Mouse (Mus musculus): ENCODE measurements at regions not wholly inside any gene's neighbourhood (a gene's known extent, or its start where the extent isn't known, plus 50 kb on each side); places are given as distances from the start of the nearest gene placed in this dataset.

- no peak overlapping the region for H3K9ac ChIP-seq (ENCODE audit: low read depth, low read length)
- WGBS: 76% methylated on average over 8 of the region's 8 CpGs
- TF ChIP-seq CTCF (IDR thresholded peaks at IDR 0.05; ENCODE audit: low read depth): no peak
- H3K4me2 ChIP-seq (replicated peaks; ENCODE audit: low read depth): no peak overlapping the region
- H3K4me1 ChIP-seq (replicated peaks; ENCODE audit: control insufficient read depth, insufficient read depth, low read length): no peaks in the 10 kb centered on the region
- no peaks in the 10 kb centered on the region for H3K27me3 ChIP-seq (replicated peaks; ENCODE audit: control insufficient read depth, insufficient read depth, low read length)
- no peaks in the 10 kb centered on the region for H3K36me3 ChIP-seq (ENCODE audit: control insufficient read depth, insufficient read depth)
- no peak overlapping the region for H3K4me3 ChIP-seq (ENCODE audit: low read depth, low read length)
- H3K9me3 ChIP-seq (ENCODE audit: control insufficient read depth): no peaks in the 10 kb centered on the region
- no peak overlapping the region for H3K27ac ChIP-seq (ENCODE audit: low read depth, low read length)
- no peak for ATAC-seq
These were observed 564.3 kb upstream of the BB014433 start for GRCm38 (mm10) chr8:15610217-15610616.

GRCm38 (mm10) chr8:15607598-15608215, 561.8 kb upstream of the BB014433 start:
- WGBS: 30% methylated on average over 7 of the region's 7 CpGs
- Histone ChIP-seq H3K9me3 (ENCODE audit: control insufficient read depth) (no peaks in the 10 kb centered on the region), H3K4me2 (replicated peaks; ENCODE audit: low read depth) (no peak overlapping the region), H3K4me1 (replicated peaks; ENCODE audit: control insufficient read depth, insufficient read depth, low read length) (no peaks in the 10 kb centered on the region), H3K9ac (ENCODE audit: low read depth, low read length) (no peak overlapping the region), H3K36me3 (ENCODE audit: control insufficient read depth, insufficient read depth) (no peaks in the 10 kb centered on the region), H3K27ac (ENCODE audit: low read depth, low read length) (no peak overlapping the region), H3K4me3 (ENCODE audit: low read depth, low read length) (no peak overlapping the region), H3K27me3 (replicated peaks; ENCODE audit: control insufficient read depth, insufficient read depth, low read length) (no peaks in the 10 kb centered on the region)
- no peak for TF ChIP-seq CTCF (IDR thresholded peaks at IDR 0.05; ENCODE audit: low read depth)
- no peak for ATAC-seq

GRCm38 (mm10) chr8:15601531-15601930, 555.7 kb upstream of the BB014433 start:
- H3K4me2 ChIP-seq (replicated peaks; ENCODE audit: low read depth): no peak overlapping the region
- no peak for ATAC-seq
- no peaks in the 10 kb centered on the region for H3K4me1 ChIP-seq (replicated peaks; ENCODE audit: control insufficient read depth, insufficient read depth, low read length)
- H3K27me3 ChIP-seq (replicated peaks; ENCODE audit: control insufficient read depth, insufficient read depth, low read length): no peaks in the 10 kb centered on the region
- no peaks in the 10 kb centered on the region for H3K9me3 ChIP-seq (ENCODE audit: control insufficient read depth)
- no peak overlapping the region for H3K4me3 ChIP-seq (ENCODE audit: low read depth, low read length)
- H3K9ac ChIP-seq (ENCODE audit: low read depth, low read length): no peak overlapping the region
- H3K27ac ChIP-seq (ENCODE audit: low read depth, low read length): no peak overlapping the region
- TF ChIP-seq CTCF (IDR thresholded peaks at IDR 0.05; ENCODE audit: low read depth): no peak
- WGBS: 77% methylated on average over 4 of the region's 4 CpGs
- H3K36me3 ChIP-seq (ENCODE audit: control insufficient read depth, insufficient read depth): no peaks in the 10 kb centered on the region

GRCm38 (mm10) chr8:15593106-15593505, 547.2 kb upstream of the BB014433 start:
- H3K27me3 ChIP-seq (replicated peaks; ENCODE audit: control insufficient read depth, insufficient read depth, low read length): no peaks in the 10 kb centered on the region
- H3K4me1 ChIP-seq (replicated peaks; ENCODE audit: control insufficient read depth, insufficient read depth, low read length): no peaks in the 10 kb centered on the region
- WGBS: 88% methylated on average over 6 of the region's 6 CpGs
- H3K4me2 ChIP-seq (replicated peaks; ENCODE audit: low read depth): no peak overlapping the region
- H3K9me3 ChIP-seq (ENCODE audit: control insufficient read depth): no peaks in the 10 kb centered on the region
- ATAC-seq: no peak
- no peak for TF ChIP-seq CTCF (IDR thresholded peaks at IDR 0.05; ENCODE audit: low read depth)
- no peak overlapping the region for H3K9ac ChIP-seq (ENCODE audit: low read depth, low read length)
- no peak overlapping the region for H3K27ac ChIP-seq (ENCODE audit: low read depth, low read length)
- H3K4me3 ChIP-seq (ENCODE audit: low read depth, low read length): no peak overlapping the region
- no peaks in the 10 kb centered on the region for H3K36me3 ChIP-seq (ENCODE audit: control insufficient read depth, insufficient read depth)

- Histone ChIP-seq H3K4me1 (replicated peaks; ENCODE audit: control insufficient read depth, insufficient read depth, low read length) (no peaks in the 10 kb centered on the region), H3K4me3 (ENCODE audit: low read depth, low read length) (no peak overlapping the region), H3K36me3 (ENCODE audit: control insufficient read depth, insufficient read depth) (no peaks in the 10 kb centered on the region), H3K27me3 (replicated peaks; ENCODE audit: control insufficient read depth, insufficient read depth, low read length) (no peaks in the 10 kb centered on the region), H3K4me2 (replicated peaks; ENCODE audit: low read depth) (no peak overlapping the region), H3K27ac (ENCODE audit: low read depth, low read length) (no peak overlapping the region), H3K9ac (ENCODE audit: low read depth, low read length) (no peak overlapping the region), H3K9me3 (ENCODE audit: control insufficient read depth) (no peaks in the 10 kb centered on the region)
- WGBS: 66% methylated on average over 5 of the region's 5 CpGs
- TF ChIP-seq CTCF (IDR thresholded peaks at IDR 0.05; ENCODE audit: low read depth): no peak
- no peak for ATAC-seq
These were observed 537.9 kb upstream of the BB014433 start for GRCm38 (mm10) chr8:15583782-15584181.

GRCm38 (mm10) chr8:15570091-15570490, 524.2 kb upstream of the BB014433 start:
- ATAC-seq: no peak
- Histone ChIP-seq H3K27me3 (replicated peaks; ENCODE audit: control insufficient read depth, insufficient read depth, low read length) (no peaks in the 10 kb centered on the region), H3K9ac (ENCODE audit: low read depth, low read length) (no peak overlapping the region), H3K9me3 (ENCODE audit: control insufficient read depth) (no peaks in the 10 kb centered on the region), H3K4me3 (ENCODE audit: low read depth, low read length) (no peak overlapping the region), H3K36me3 (ENCODE audit: control insufficient read depth, insufficient read depth) (no peaks in the 10 kb centered on the region), H3K27ac (ENCODE audit: low read depth, low read length) (no peak overlapping the region), H3K4me2 (replicated peaks; ENCODE audit: low read depth) (no peak overlapping the region), H3K4me1 (replicated peaks; ENCODE audit: control insufficient read depth, insufficient read depth, low read length) (no peaks in the 10 kb centered on the region)
- no peak for TF ChIP-seq CTCF (IDR thresholded peaks at IDR 0.05; ENCODE audit: low read depth)
- WGBS: 82% methylated on average over 5 of the region's 5 CpGs

- no peaks in the 10 kb centered on the region for H3K36me3 ChIP-seq (ENCODE audit: control insufficient read depth, insufficient read depth)
- 78% methylated on average over 2 of the region's 2 CpGs for WGBS
- no peak overlapping the region for H3K27ac ChIP-seq (ENCODE audit: low read depth, low read length)
- no peak overlapping the region for H3K4me2 ChIP-seq (replicated peaks; ENCODE audit: low read depth)
- no peaks in the 10 kb centered on the region for H3K27me3 ChIP-seq (replicated peaks; ENCODE audit: control insufficient read depth, insufficient read depth, low read length)
- no peak for ATAC-seq
- no peaks in the 10 kb centered on the region for H3K4me1 ChIP-seq (replicated peaks; ENCODE audit: control insufficient read depth, insufficient read depth, low read length)
- H3K4me3 ChIP-seq (ENCODE audit: low read depth, low read length): no peak overlapping the region
- no peak overlapping the region for H3K9ac ChIP-seq (ENCODE audit: low read depth, low read length)
- no peaks in the 10 kb centered on the region for H3K9me3 ChIP-seq (ENCODE audit: control insufficient read depth)
- no peak for TF ChIP-seq CTCF (IDR thresholded peaks at IDR 0.05; ENCODE audit: low read depth)
These were observed 521.9 kb upstream of the BB014433 start for GRCm38 (mm10) chr8:15567742-15568141.
